Mouse (Mus musculus) midbrain, embryonic 16.5 days (tissue): ENCODE measurements around the gene Ube2n. TPM values are rescaled to one million over a fixed set of nuclear protein-coding genes. Genes with fewer than 3 reads are reported as not detected.

Source experiments
- ATAC-seq: fragments of 200-750 bp; cut with Nextera tagmentation; 2 replicates; pipeline ENCODE4 v1.8.0; 2017; ENCODE audit warnings: moderate TSS enrichment
- H3K27ac ChIP-seq: fragments of 300-500 bp; sonication (generic); 2 replicates; pipeline ENCODE4 v1.5.1; 2014; ENCODE audit warnings: mild to moderate bottlenecking, low read length, mixed read lengths
- H3K27me3 ChIP-seq: fragments of 300-500 bp; sonication (generic); 2 replicates; pipeline ENCODE4 v1.6.1; 2014; ENCODE audit warnings: low read depth, low read length, mixed read lengths; ENCODE audit not compliant: control insufficient read depth, insufficient read depth
- H3K36me3 ChIP-seq: fragments of 300-500 bp; sonication (generic); 2 replicates; pipeline ENCODE4 v1.6.1; 2014; ENCODE audit warnings: mild to moderate bottlenecking, low read length, moderate library complexity, mixed read lengths; ENCODE audit not compliant: control insufficient read depth, insufficient read depth
- H3K4me1 ChIP-seq: fragments of 300-500 bp; sonication (generic); 2 replicates; pipeline ENCODE4 v1.6.1; 2014; ENCODE audit warnings: mild to moderate bottlenecking, low read length, mixed read lengths; ENCODE audit not compliant: control insufficient read depth, insufficient read depth
- H3K4me2 ChIP-seq: fragments of 300-500 bp; sonication (generic); 2 replicates; pipeline ENCODE4 v1.6.1; 2014; ENCODE audit warnings: mild to moderate bottlenecking, low read length, mixed read lengths
- H3K4me3 ChIP-seq: fragments of 300-500 bp; sonication (generic); 2 replicates; pipeline ENCODE4 v1.5.1; 2014; ENCODE audit warnings: low read depth, mild to moderate bottlenecking, low read length, moderate library complexity, mixed read lengths
- H3K9ac ChIP-seq: fragments of 300-500 bp; sonication (generic); 2 replicates; pipeline ENCODE4 v1.6.1; 2014; ENCODE audit warnings: low read depth, low read length, mixed read lengths
- H3K9me3 ChIP-seq: fragments of 300-500 bp; sonication (generic); replicated peaks from 2 replicates; pipeline ENCODE4 v1.6.1; 2014; ENCODE audit warnings: mild to moderate bottlenecking, low read length, mixed read lengths; ENCODE audit not compliant: control insufficient read depth, poor library complexity, severe bottlenecking
- WGBS: fragments of 180-500 bp; shearing (Covaris S2); extraction: QIAGEN DNeasy Blood & Tissue Kit; methylation state at CpG from one replicate; pipeline ENCODE4 v1.1.7; 2014; 5-methylcytosine and 5-hydroxymethylcytosine counted together
- microRNA-seq: library from miRNA; unstranded; fragments of <30 nt; microRNA quantifications from one replicate; pipeline ENCODE4, GENCODE M21; 2017
- polyA plus RNA-seq: library from polyadenylated mRNA; unstranded; fragments of >200 nt; fragmentation: Nextera tagmentation; extraction: Ambion mirVana; gene quantifications from 2 replicates; pipeline ENCODE4 v1.2.1, GENCODE M21; 2015

Gene Ube2n
- polyA plus RNA-seq, 1 experiment from 2014 or later = 373 TPM

- Histone ChIP-seq H3K4me3 (no peak overlapping the region), H3K9me3 (no peaks in the 10 kb centered on the region), H3K36me3 (no peaks in the 10 kb centered on the region), H3K27me3 (no peaks in the 10 kb centered on the region), H3K27ac (no peak overlapping the region), H3K9ac (no peak overlapping the region), H3K4me1 (no peaks in the 10 kb centered on the region), H3K4me2 (no peak overlapping the region)
- WGBS = 89% methylated on average over 4 of the region's 4 CpGs
- no peak for ATAC-seq
These were observed 74.3 kb downstream of the Ube2n start for GRCm38 (mm10) chr10:95589196-95589595.

GRCm38 (mm10) chr10:95590196-95590595 lies 75.3 kb downstream of the Ube2n start:
- no peaks in the 10 kb centered on the region for H3K9me3 ChIP-seq
- no peak for ATAC-seq
- no peaks in the 10 kb centered on the region for H3K4me1 ChIP-seq
- no peaks in the 10 kb centered on the region for H3K36me3 ChIP-seq
- H3K27me3 ChIP-seq = no peaks in the 10 kb centered on the region
- no peak overlapping the region for H3K27ac ChIP-seq
- no peak overlapping the region for H3K4me3 ChIP-seq
- H3K9ac ChIP-seq = no peak overlapping the region
- H3K4me2 ChIP-seq = no peak overlapping the region
- 95% methylated on average over 6 of the region's 6 CpGs for WGBS

GRCm38 (mm10) chr10:95591257-95591656 lies 76.3 kb downstream of the Ube2n start:
- 81% methylated on average over 4 of the region's 4 CpGs for WGBS

GRCm38 (mm10) chr10:95594414-95594813 lies 79.5 kb downstream of the Ube2n start:
- Histone ChIP-seq H3K36me3 (no peaks in the 10 kb centered on the region), H3K4me1 (0 out of 2 replicates have a peak, but pooled peaks cover 2% of the 10 kb centered on the region), H3K9me3 (no peaks in the 10 kb centered on the region), H3K9ac (no peak overlapping the region), H3K4me3 (no peak overlapping the region), H3K27ac (no peak overlapping the region), H3K4me2 (no peak overlapping the region), H3K27me3 (no peaks in the 10 kb centered on the region; the same call in 1 of the 2 replicates)
- WGBS = 33% methylated on average over 11 of the region's 11 CpGs
- peak; percentile 51; the same call in 1 of the 2 replicates for ATAC-seq

More at GRCm38 (mm10) chr10:95591257-95591656, 76.3 kb downstream of the Ube2n start:
- no peak overlapping the region for H3K4me3 ChIP-seq
- no peak overlapping the region for H3K4me2 ChIP-seq
- H3K9ac ChIP-seq = no peak overlapping the region
- no peak overlapping the region for H3K27ac ChIP-seq
- ATAC-seq = no peak
- 0 out of 2 replicates have a peak, but pooled peaks cover 2% of the 10 kb centered on the region for H3K4me1 ChIP-seq
- H3K36me3 ChIP-seq = no peaks in the 10 kb centered on the region
- H3K9me3 ChIP-seq = no peaks in the 10 kb centered on the region
- H3K27me3 ChIP-seq = no peaks in the 10 kb centered on the region

Small RNA genes lying within 50 kb of the gene (microRNA-seq; reads per million reads assigned to microRNA genes)
- gene Mir3058 = 6.7 reads per million, percentile 28 among the genes with 10 or more reads in this experiment

Other genes with a start within 250 kb of the Ube2n start
- 10.6 and 11.1 TPM in 2 replicates for gene Cradd, start 191.0 kb upstream of the Ube2n start, polyA plus RNA-seq
- 122 and 131 TPM in 2 replicates for gene Socs2, start 98.0 kb upstream of the Ube2n start, polyA plus RNA-seq
- gene Mrpl42, start 13.2 kb upstream of the Ube2n start, polyA plus RNA-seq = 237 and 240 TPM in 2 replicates
- gene Nudt4, start 49.0 kb downstream of the Ube2n start, polyA plus RNA-seq = 59.9 and 61.0 TPM in 2 replicates
- not detected in 2 replicates for gene Anapc15-ps, start 158.3 kb downstream of the Ube2n start, polyA plus RNA-seq